Mouse (Mus musculus): ENCODE measurements around the gene Cox6b1.

The Cox6b1 gene

GRCm38 (mm10) chr7:30608476-30608875, 17.5 kb downstream of the Cox6b1 start:
- DNase-seq, result no peak

GRCm38 (mm10) chr7:30607706-30608309, 18.1 kb downstream of the Cox6b1 start:
- DNase-seq, result no peak

- no peak for DNase-seq
Measured at GRCm38 (mm10) chr7:30604944-30605343, 21.0 kb downstream of the Cox6b1 start.

GRCm38 (mm10) chr7:30604424-30604823, 21.5 kb downstream of the Cox6b1 start:
- no peak for DNase-seq

- DNase-seq, result no peak
Measured at GRCm38 (mm10) chr7:30602583-30602982, 23.4 kb downstream of the Cox6b1 start.

- no peak for DNase-seq
Measured at GRCm38 (mm10) chr7:30600651-30601050, 25.3 kb downstream of the Cox6b1 start.

- DNase-seq, result peak; percentile 99
Measured at GRCm38 (mm10) chr7:30599933-30600353, 26.0 kb downstream of the Cox6b1 start.

- DNase-seq, result no peak
Measured at GRCm38 (mm10) chr7:30598786-30599185, 27.2 kb downstream of the Cox6b1 start, which contains the start of gene Zbtb32. Zbtb32 (minus strand) TSS chr7:30598909.

GRCm38 (mm10) chr7:30596811-30597210, 29.1 kb downstream of the Cox6b1 start:
- no peak for DNase-seq

GRCm38 (mm10) chr7:30596093-30596492, 29.9 kb downstream of the Cox6b1 start:
- DNase-seq, result no peak

- no peak for DNase-seq
Measured at GRCm38 (mm10) chr7:30594510-30595024, 31.4 kb downstream of the Cox6b1 start.

GRCm38 (mm10) chr7:30593579-30594509, 32.1 kb downstream of the Cox6b1 start:
- no peak for DNase-seq

- no peak for DNase-seq
Measured at GRCm38 (mm10) chr7:30592772-30593423, 33.1 kb downstream of the Cox6b1 start.

- no peak for DNase-seq
Measured at GRCm38 (mm10) chr7:30591605-30591951, 34.4 kb downstream of the Cox6b1 start.

- DNase-seq, result peak; percentile 88
Measured at GRCm38 (mm10) chr7:30590927-30591604, 34.9 kb downstream of the Cox6b1 start.

- peak; percentile 98 for DNase-seq
Measured at GRCm38 (mm10) chr7:30589435-30590301, 36.3 kb downstream of the Cox6b1 start.

- DNase-seq, result peak; percentile 100
Measured at GRCm38 (mm10) chr7:30588676-30589434, 37.1 kb downstream of the Cox6b1 start, which contains the start of gene Kmt2b. Kmt2b (minus strand) TSS chr7:30588726.

- DNase-seq, result no peak
Measured at GRCm38 (mm10) chr7:30587842-30588667, 37.9 kb downstream of the Cox6b1 start.

GRCm38 (mm10) chr7:30586455-30587020, 39.4 kb downstream of the Cox6b1 start:
- DNase-seq, result peak; percentile 91

- DNase-seq, result peak; percentile 93
Measured at GRCm38 (mm10) chr7:30585170-30585569, 40.8 kb downstream of the Cox6b1 start.

Data from heart, adult 11 months (tissue).